Mouse (Mus musculus): ENCODE measurements at regions not wholly inside any gene's neighbourhood (a gene's known extent, or its start where the extent isn't known, plus 50 kb on each side); places are given as distances from the start of the nearest gene placed in this dataset.

DNA sequence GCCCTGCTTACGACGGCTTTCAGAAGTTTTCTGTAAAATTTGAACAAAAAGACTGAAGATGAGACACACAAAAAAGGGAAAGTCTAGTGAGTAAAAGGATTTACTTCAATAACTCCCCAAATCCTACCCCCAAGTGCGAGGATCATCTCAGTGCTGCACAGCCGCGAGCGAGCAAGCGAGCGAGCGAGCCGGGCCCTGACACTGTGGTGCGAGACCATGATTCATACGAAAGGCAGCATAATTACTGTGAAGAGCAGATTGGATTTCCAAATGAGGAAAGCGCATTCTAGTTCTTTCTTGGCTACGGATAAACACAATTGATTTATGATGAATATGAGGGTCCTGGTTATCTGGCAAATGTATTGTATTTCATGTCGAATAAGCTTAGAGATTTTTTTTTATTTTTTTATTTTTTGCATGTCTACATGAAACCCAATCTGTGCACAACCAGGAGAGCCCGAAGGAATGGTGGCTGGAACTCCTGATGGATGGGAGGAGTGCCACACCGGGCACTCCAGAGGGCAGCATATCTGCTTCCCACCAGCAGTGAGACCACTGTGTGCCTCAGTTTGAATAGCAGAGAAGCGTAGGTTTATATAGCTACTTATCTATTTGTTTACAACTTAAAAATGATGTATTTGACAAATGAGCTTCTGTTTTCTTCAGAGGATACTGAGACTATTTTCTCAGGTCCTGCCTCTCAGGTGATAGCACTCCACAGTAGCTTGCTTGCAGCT is 106.9 kb upstream of the Fam241a start:
- no peak for DNase-seq (ENCODE audit: low spot score in 2 of 2)

DNA sequence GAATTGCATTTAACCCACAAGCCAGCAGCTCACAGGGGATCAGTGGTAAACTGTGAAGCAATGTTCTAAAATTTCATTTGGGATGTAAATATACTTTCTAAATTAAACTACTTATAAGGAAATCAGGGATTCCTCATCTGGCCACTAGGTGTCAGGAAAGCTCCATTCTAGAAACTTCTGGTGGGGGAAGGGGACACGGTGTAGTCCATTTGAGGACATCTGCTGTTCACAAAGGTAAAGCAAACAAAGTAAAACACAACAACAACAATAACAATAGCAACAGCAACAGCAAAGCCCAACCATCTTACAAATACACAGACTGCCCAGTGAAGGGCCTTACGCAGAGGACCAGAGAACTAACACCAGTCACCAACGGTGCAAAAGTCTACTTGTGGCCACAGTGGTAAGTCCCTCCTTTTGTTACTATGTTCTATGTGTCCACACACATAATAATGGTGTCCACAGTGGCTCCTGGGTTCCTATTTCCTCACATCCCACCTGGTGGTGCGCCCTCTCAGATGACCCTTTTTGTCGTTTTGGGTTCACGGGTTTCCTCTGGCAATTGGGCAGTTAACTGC is 105.9 kb upstream of the Fam241a start:
- DNase-seq (ENCODE audit: low spot score in 2 of 2) = peak in 1 of 2 experiments; percentile 12

DNA sequence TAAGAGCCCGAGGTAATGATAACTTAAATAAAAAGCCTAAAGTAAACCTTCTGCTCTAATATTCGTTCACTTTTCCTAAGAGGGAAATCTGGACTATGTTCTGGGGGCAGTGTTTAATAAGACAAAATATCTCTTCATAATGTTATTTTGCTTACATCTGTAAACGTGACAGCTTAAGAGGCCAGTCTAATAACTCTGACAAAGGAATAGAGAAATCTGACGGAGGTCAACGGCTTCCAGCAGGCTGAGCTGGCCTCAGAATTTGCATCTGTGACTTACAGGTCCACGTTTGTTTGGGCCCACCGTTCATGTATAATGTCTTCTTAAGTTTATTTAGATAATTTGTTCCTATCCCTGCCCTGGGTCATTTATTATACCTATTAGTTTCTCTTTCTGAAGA is 99.6 kb upstream of the Fam241a start:
- no peak for DNase-seq (ENCODE audit: low spot score in 2 of 2)

DNA sequence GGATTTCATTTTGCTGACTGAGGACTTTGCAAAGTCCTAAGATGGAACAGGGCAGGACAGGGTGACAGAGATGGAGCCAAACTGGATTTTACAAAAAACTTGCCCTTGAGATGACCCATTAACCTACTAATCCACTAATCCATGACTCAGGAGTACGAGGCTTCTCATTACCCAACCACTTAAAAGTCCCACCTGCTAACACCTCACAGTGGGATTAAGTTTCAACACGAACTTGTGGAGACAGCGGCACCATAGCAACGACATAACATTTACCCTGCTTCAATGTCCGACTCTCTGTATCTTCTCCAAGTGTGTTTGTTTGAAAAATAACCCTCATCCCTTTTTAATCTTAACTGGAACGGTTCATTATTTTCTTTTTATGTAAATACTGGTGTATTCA is 91.5 kb upstream of the Fam241a start:
- DNase-seq (ENCODE audit: low spot score in 2 of 2) = no peak

DNA sequence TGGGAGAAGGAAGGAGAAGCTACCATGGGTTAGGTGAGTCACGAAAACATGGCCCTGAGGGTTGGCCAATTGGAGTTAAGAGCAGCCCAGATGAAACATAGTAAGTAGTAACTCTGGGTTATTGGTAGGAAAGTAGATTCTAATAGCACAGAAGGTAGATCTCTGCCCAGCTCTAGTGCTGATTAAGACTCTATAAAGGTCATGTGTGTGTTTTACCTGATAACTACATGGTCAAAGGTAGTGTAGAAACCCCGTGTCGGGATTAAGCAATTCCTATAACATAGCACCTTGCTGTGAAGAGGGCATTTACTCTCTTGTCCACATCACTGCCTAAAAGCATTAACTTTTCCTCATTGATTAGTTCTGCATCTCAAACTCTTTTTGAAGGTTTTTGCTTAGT is 89.0 kb upstream of the Fam241a start:
- DNase-seq (ENCODE audit: low spot score in 2 of 2) = no peak

DNA sequence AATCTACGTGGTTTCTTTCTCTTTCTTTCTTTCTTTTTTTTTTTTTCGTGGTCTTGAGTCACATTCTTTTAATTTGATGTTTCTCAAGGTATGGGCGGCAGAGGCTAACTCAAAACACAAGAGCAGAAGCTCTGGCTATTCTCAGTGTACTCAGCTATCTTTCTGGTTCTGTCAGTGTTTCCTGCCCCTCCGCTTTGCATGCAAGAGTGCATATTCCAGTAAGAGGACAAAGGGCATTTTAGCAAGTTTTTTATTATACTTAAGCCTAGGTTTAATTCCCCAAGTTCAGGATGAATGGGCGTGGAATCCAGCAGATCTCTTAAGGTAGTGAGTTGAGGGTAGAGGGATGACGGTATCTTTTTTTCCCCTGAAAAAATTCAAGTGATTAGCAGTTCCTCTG is 81.1 kb upstream of the Fam241a start:
- DNase-seq (ENCODE audit: low spot score in 2 of 2) = no peak

DNA sequence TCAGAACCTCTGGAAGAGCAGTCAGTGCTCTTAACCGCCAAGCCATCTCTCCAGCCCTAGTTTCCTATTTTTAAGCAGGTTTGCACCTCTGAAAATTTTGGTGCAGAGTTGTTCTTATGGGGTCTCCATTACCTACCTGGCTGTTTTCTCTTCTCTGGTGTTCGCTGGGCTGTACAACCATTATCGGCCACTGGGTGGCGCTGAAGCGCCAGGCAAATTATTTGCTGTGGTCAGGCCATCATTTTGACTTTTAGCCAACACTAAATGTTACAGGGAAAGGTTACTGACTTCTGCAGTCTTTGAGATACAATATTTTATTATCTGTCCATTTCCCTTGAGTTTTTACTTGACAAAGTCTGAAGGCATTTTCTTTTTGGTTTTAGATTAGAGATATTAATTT is 74.8 kb upstream of the Fam241a start:
- DNase-seq (ENCODE audit: low spot score in 2 of 2) = peak; percentile 62

DNA sequence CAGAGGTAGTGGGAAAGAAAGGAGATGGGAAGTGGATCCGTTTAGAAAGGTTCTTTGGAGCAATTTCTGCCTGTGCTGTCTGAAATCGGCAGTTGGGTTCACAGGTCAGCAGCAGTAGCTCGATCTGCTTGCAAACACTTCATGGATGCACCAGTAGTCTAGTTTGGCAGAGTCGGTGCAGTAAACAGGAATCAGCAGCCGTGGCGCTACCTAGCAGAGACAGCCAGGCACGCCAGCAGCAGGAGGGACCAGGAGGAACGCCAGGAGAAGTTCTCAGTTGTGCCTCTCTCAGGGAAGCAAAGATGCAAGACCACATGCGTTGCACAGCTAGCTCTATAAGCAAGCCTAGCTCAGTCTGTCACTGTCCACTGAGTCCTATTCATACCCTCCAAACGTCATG is 71.0 kb upstream of the Fam241a start:
- no peak for DNase-seq (ENCODE audit: low spot score in 2 of 2)

DNA sequence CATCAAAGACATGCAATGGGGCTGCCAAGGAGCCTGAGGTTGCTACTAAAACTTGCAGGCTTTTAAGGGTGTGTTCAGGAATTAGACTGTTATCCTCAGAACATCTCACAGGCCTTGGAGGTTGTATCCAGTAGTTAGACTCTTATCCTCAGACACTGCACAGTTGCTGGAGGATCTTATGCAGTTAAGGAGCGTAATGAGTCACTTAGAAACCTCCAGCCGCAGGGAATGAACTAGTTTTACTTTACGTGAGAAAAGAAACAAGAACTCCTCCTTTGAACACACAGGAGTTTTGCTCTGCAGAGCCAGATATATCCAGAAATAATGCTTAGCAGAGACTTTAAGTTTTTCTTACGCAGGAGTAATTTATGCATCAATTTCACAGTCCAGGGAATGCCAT is 70.1 kb upstream of the Fam241a start:
- no peak for DNase-seq (ENCODE audit: low spot score in 2 of 2)

DNA sequence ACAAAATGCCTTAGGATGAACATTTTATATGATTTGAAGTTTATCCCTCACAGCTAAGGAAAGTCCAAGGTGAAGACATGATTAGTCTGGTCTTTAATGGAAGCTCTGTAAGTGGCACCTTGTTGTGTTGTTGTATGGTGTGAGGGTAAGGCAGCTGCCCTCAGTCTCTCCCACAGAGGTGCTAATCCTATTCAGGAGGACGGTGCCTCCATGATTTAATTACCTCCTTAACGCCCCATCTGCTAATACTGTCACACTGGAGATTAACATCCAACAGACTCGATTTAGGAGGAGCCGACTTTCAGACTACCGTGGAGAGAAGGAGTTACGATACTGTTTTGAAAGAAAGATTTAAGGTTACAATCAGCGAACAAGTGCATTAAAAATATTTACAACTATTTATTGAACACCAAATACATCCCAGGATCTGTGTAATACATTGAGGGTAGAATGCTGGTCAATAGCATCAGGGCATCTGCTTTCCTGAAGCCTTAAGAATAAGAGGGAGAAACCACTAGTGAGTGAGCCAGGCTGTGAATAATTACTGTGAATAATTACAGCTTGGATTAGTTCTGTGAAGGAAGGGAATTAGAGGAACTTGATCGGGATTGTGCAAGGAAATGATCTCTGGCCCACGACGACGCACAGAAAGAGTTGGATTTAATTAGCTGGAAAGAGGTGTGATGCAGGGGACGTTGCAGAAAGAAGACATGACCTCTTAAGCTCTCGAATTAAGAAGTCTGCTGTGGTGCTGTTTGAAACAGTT is 63.0 kb upstream of the Fam241a start:
- no peak for DNase-seq (ENCODE audit: low spot score in 2 of 2)

DNA sequence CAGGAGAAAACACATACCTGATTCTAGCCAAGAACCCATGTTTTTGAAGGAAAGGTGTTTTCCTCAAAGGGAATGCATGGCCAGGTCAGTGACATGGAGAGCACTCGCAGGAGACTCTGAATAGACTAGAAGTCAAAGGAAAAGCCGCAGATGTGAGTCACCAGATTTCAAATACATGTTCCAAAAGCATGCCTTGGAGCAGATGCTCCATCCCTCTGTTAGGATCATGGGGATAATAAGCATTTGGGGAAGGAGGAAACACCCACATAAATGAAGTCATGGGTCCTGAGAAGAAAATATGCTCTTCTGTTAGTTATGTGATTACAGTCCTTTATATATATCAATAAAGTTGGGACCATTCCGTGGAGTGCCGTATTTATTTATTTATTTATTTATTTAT is 58.7 kb upstream of the Fam241a start:
- DNase-seq (ENCODE audit: low spot score in 2 of 2) = no peak

DNA sequence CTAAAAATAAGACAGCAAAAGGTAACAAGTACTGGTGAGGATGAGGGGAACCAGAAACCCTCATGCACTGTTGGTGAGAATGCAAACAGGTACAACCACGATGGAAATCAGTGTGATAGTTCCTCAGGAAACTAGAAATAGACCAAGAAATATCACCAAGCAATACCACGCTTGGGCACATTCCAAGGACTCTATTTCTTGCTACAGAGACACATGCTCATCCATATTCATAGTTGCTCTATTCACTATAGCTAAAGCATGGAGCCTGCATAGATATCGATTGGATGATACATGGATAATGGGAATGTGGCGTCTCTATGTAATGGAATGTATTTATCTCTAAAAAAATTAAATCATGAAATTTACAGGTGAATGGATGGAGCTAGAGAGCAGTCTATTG is 57.5 kb upstream of the Fam241a start:
- DNase-seq (ENCODE audit: low spot score in 2 of 2) = no peak

DNA sequence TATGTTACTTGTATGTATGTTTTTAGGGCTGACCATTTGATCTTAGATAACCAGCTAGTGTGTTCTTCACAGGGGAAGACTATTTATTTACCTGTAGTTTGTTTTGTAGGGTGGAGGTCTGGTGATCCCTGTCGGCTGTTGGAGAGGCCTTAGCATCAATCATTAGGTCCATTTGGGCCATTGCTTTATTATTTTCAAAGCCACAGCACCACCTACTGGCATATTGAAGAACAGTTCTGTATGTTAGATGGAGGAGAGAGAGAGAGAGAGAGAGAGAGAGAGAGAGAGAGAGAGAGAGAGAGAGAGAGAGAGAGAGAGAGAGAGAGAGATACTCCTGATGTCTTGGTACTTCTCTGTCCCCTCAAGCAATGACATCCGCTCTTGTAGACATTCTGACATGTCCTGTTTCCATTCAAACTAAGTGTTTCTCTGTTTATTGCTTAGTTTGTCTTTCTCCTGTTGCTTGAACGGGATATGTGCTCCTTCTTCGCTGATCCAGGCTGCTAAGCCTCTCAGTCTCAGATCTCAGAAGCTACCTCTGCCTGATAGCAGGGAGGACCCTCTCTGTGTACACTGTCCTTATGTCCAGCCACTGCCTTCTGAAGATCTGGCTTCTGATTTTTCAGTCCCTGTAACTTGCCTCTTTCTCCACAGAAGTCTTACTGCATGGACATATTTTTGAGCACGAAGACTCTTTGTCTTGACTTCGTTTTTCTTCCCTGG is 52.9 kb upstream of the Fam241a start:
- no peak for DNase-seq (ENCODE audit: low spot score in 2 of 2)

DNA sequence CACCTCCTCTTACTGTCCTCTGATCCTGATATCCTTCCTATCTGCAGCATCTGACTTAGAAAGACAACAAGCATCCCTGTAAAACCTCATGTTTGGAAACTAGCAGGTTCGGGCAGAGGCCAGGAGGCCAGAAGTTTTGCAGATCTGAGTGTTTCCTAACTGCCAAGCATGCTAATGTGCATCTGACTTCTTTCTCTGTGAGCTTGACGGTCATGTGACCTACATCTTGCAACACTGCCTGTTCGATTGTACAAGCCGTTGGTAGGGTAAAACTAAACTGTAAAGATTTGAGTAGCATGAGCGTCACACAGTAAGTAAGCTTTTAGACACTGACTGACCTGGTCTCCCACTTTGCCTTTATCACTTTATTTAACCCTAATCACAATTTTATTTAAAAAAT is 52.2 kb upstream of the Fam241a start:
- DNase-seq (ENCODE audit: low spot score in 2 of 2) = no peak

Data from gastrocnemius, postnatal 4 days (tissue).